Mouse (Mus musculus): ENCODE data around the gene Map3k20.

Gene Map3k20

GRCm38 (mm10) chr2:72491650-72492049 is 206.2 kb downstream of the Map3k20 start:
- DNase-seq (ENCODE audit: low read depth) = no peak

All from induced T-regulatory cell, adult 2 months (primary cell).